Mouse (Mus musculus): ENCODE data around the gene Trim8.

DNA sequence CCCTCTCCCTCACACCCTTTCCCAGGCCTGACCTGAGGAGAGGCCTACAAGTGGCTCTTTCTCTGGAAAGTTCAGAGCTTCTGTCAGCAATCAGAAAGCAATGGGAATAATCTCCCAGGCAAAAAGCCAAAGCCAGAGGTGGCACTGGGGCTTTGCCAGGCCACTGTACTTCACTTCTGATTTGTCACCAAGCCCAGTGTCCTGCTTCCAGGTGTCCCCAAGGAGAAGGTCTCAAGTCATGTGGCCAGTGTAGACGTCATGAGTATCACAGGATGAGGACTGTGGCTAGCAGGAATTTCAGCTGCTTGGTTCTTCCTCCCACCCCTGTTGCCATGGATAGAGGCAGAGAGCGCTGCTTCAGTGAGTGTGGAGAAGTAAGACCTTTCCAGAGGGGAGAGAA, 41.6 kb upstream of the Trim8 start:
- no peak for TF ChIP-seq EP300 (IDR thresholded peaks at IDR 0.05; ENCODE audit: low read depth)
- no peak for TF ChIP-seq CTCF (IDR thresholded peaks at IDR 0.05; ENCODE audit: low read depth)

Data from liver, embryonic 14.5 days (tissue).